Mouse (Mus musculus) c-Kit-positive CD71-positive TER-119-positive erythroid progenitor cells, embryonic 14.5 days (primary cell): ENCODE measurements at regions not wholly inside any gene's neighbourhood (a gene's known extent, or its start where the extent isn't known, plus 50 kb on each side); places are given as distances from the start of the nearest gene placed in this dataset.
"Not testable (repeated sequence)": the region's sequence is repeated elsewhere in the genome, so short reads cannot be mapped to it uniquely, and the experiment has no call there.

Source experiments
- DNase-seq: peaks from one replicate; pipeline ENCODE4 v3.0.0-alpha.2; 2013; ENCODE audit warnings: low spot score

GRCm38 (mm10) chr10:46072550-46073470, 495.2 kb downstream of the Hace1 start:
- no peak for DNase-seq

- no peak for DNase-seq
These were observed 510.1 kb downstream of the Hace1 start for GRCm38 (mm10) chr10:46087766-46088165.

GRCm38 (mm10) chr10:46100837-46101236, 523.2 kb downstream of the Hace1 start:
- DNase-seq, result no peak

- DNase-seq, result no peak
These were observed 531.2 kb downstream of the Hace1 start for GRCm38 (mm10) chr10:46108810-46109209.

- no peak for DNase-seq
These were observed 537.1 kb downstream of the Hace1 start for GRCm38 (mm10) chr10:46114631-46115130.

- not testable (repeated sequence) for DNase-seq
These were observed 544.8 kb downstream of the Hace1 start for GRCm38 (mm10) chr10:46122409-46122808.

- no peak for DNase-seq
These were observed 546.2 kb downstream of the Hace1 start for GRCm38 (mm10) chr10:46123795-46124194.

GRCm38 (mm10) chr10:46135120-46135748, 557.6 kb downstream of the Hace1 start:
- DNase-seq, result no peak

- no peak for DNase-seq
These were observed 596.4 kb downstream of the Hace1 start for GRCm38 (mm10) chr10:46174035-46174434.

GRCm38 (mm10) chr10:46185763-46186458, 608.3 kb downstream of the Hace1 start:
- DNase-seq, result no peak

- DNase-seq, result no peak
These were observed 616.5 kb downstream of the Hace1 start for GRCm38 (mm10) chr10:46194143-46194542.

- DNase-seq, result no peak
These were observed 649.3 kb downstream of the Hace1 start for GRCm38 (mm10) chr10:46226837-46227402.

GRCm38 (mm10) chr10:46229608-46230007, 652.0 kb downstream of the Hace1 start:
- no peak for DNase-seq

- DNase-seq, result no peak
These were observed 658.0 kb downstream of the Hace1 start for GRCm38 (mm10) chr10:46235581-46235980.

- DNase-seq, result no peak
These were observed 677.9 kb downstream of the Hace1 start for GRCm38 (mm10) chr10:46255575-46255974.

GRCm38 (mm10) chr10:46269710-46270109, 692.1 kb downstream of the Hace1 start:
- DNase-seq, result no peak

GRCm38 (mm10) chr10:46273846-46274245, 696.2 kb downstream of the Hace1 start:
- no peak for DNase-seq

- no peak for DNase-seq
These were observed 716.7 kb downstream of the Hace1 start for GRCm38 (mm10) chr10:46294290-46294689.

- no peak for DNase-seq
These were observed 720.7 kb downstream of the Hace1 start for GRCm38 (mm10) chr10:46298352-46298751.

- DNase-seq, result no peak
These were observed 721.9 kb downstream of the Hace1 start for GRCm38 (mm10) chr10:46299521-46299920.

- DNase-seq, result no peak
These were observed 742.9 kb downstream of the Hace1 start for GRCm38 (mm10) chr10:46320328-46321038.
